Mouse (Mus musculus) embryonic facial prominence, embryonic 10.5 days (tissue): ENCODE data around the gene Rrp1b. TPM values are rescaled to one million over a fixed set of nuclear protein-coding genes. Genes with fewer than 3 reads are reported as not detected.
A peak's percentile ranks its signal among the peaks of the same experiment; 100 is the strongest.
"Not testable (repeated sequence)": the region's sequence is repeated elsewhere in the genome, so short reads cannot be mapped to it uniquely, and the experiment has no call there.

ENCODE experiments used
- DNase-seq: peaks from one replicate; pipeline ENCODE4 v3.0.0-alpha.2; 2017; ENCODE audit warnings: low spot score
- H3K27ac ChIP-seq: fragments of 300-500 bp; sonication (generic); replicated peaks from 2 replicates; pipeline ENCODE4 v1.5.1; 2016; ENCODE audit warnings: mild to moderate bottlenecking
- H3K27me3 ChIP-seq: fragments of 300-500 bp; sonication (generic); replicated peaks from 2 replicates; pipeline ENCODE4 v1.6.1; 2016; ENCODE audit warnings: low read depth, mild to moderate bottlenecking; ENCODE audit not compliant: poor library complexity, severe bottlenecking
- H3K36me3 ChIP-seq: fragments of 300-500 bp; sonication (generic); replicated peaks from 2 replicates; pipeline ENCODE4 v1.6.1; 2016; ENCODE audit warnings: mild to moderate bottlenecking, moderate library complexity
- H3K4me1 ChIP-seq: fragments of 300-500 bp; sonication (generic); 2 replicates; pipeline ENCODE4 v1.6.1; 2016
- H3K4me3 ChIP-seq: fragments of 300-500 bp; sonication (generic); 2 replicates; pipeline ENCODE4 v1.5.1; 2016; ENCODE audit warnings: mild to moderate bottlenecking, moderate library complexity
- H3K9me3 ChIP-seq: fragments of 300-500 bp; sonication (generic); 2 replicates; pipeline ENCODE4 v1.6.1; 2016; ENCODE audit warnings: mild to moderate bottlenecking
- WGBS: fragments of 180-500 bp; shearing (Covaris S2); methylation state at CpG from one replicate; pipeline ENCODE4 v1.1.7; 2016; 5-methylcytosine and 5-hydroxymethylcytosine counted together
- polyA plus RNA-seq: library from polyadenylated mRNA; unstranded; fragments of >200 nt; fragmentation: Nextera tagmentation; extraction: Ambion mirVana; gene quantifications from 2 replicates; pipeline ENCODE4 v1.2.1, GENCODE M21; 2016

Rrp1b gene
- polyA plus RNA-seq, 1 experiment from 2014 or later = 109 TPM

GRCm38 (mm10) chr17:32099574-32099942 is 63.7 kb downstream of the Rrp1b start:
- H3K27me3 ChIP-seq = peaks cover 57% of the 10 kb centered on the region
- H3K4me1 ChIP-seq = peaks cover 13% of the 10 kb centered on the region
- H3K27ac ChIP-seq = peak overlapping the region; percentile 57
- peak overlapping the region; percentile 56 for H3K4me3 ChIP-seq
- no peaks in the 10 kb centered on the region for H3K36me3 ChIP-seq
- no peak for DNase-seq
- H3K9me3 ChIP-seq = no peaks in the 10 kb centered on the region
- WGBS = 30% methylated on average over 8 of the region's 8 CpGs

GRCm38 (mm10) chr17:32099943-32100586 is 64.2 kb downstream of the Rrp1b start:
- Histone ChIP-seq H3K27ac (peak overlapping the region; percentile 57), H3K4me3 (peak overlapping the region; percentile 56), H3K9me3 (no peaks in the 10 kb centered on the region), H3K4me1 (peaks cover 13% of the 10 kb centered on the region), H3K27me3 (peaks cover 57% of the 10 kb centered on the region), H3K36me3 (no peaks in the 10 kb centered on the region)
- peak; percentile 86 for DNase-seq
- 1% methylated on average over 44 of the region's 44 CpGs for WGBS

- Histone ChIP-seq H3K9me3 (no peaks in the 10 kb centered on the region), H3K27ac (no peak overlapping the region), H3K4me3 (no peak overlapping the region), H3K36me3 (no peaks in the 10 kb centered on the region), H3K4me1 (peaks cover 17% of the 10 kb centered on the region), H3K27me3 (peaks cover 57% of the 10 kb centered on the region)
- WGBS = 18% methylated on average over 4 of the region's 4 CpGs
- DNase-seq = no peak
These were observed 67.2 kb downstream of the Rrp1b start for GRCm38 (mm10) chr17:32103054-32103453.

- H3K4me1 ChIP-seq = peaks cover 28% of the 10 kb centered on the region
- DNase-seq = no peak
- WGBS = 78% methylated on average over 2 of the region's 2 CpGs
- no peak overlapping the region for H3K4me3 ChIP-seq
- no peaks in the 10 kb centered on the region for H3K36me3 ChIP-seq
- H3K27me3 ChIP-seq = peaks cover 30% of the 10 kb centered on the region
- no peaks in the 10 kb centered on the region for H3K9me3 ChIP-seq
- H3K27ac ChIP-seq = no peak overlapping the region
These were observed 70.5 kb downstream of the Rrp1b start for GRCm38 (mm10) chr17:32106358-32106757.

- WGBS = 68% methylated on average over 5 of the region's 5 CpGs
- Histone ChIP-seq H3K27me3 (peaks cover 24% of the 10 kb centered on the region), H3K9me3 (no peaks in the 10 kb centered on the region), H3K4me3 (no peak overlapping the region), H3K4me1 (peaks cover 29% of the 10 kb centered on the region), H3K36me3 (no peaks in the 10 kb centered on the region), H3K27ac (no peak overlapping the region)
- DNase-seq = no peak
These were observed 72.0 kb downstream of the Rrp1b start for GRCm38 (mm10) chr17:32107877-32108276.

GRCm38 (mm10) chr17:32108320-32109011 is 72.6 kb downstream of the Rrp1b start:
- not testable (repeated sequence) for H3K9me3 ChIP-seq, DNase-seq, H3K4me3 ChIP-seq, H3K36me3 ChIP-seq, H3K27ac ChIP-seq
- Histone ChIP-seq H3K4me1 (peaks cover 35% of the 10 kb centered on the region), H3K27me3 (peaks cover 26% of the 10 kb centered on the region)
- 88% methylated on average over 5 of the region's 5 CpGs for WGBS

- Histone ChIP-seq H3K36me3 (no peaks in the 10 kb centered on the region), H3K4me3 (no peak overlapping the region)
These were observed 73.5 kb downstream of the Rrp1b start for GRCm38 (mm10) chr17:32109201-32109940.

GRCm38 (mm10) chr17:32110424-32110823 is 74.5 kb downstream of the Rrp1b start:
- H3K36me3 ChIP-seq = no peaks in the 10 kb centered on the region
- peaks cover 43% of the 10 kb centered on the region for H3K27me3 ChIP-seq
- H3K4me3 ChIP-seq = no peak overlapping the region
- no peaks in the 10 kb centered on the region for H3K9me3 ChIP-seq
- no peak overlapping the region for H3K27ac ChIP-seq
- DNase-seq = no peak
- peaks cover 52% of the 10 kb centered on the region for H3K4me1 ChIP-seq
- 66% methylated on average over 2 of the region's 2 CpGs for WGBS

More at GRCm38 (mm10) chr17:32109201-32109940, 73.5 kb downstream of the Rrp1b start:
- no peaks in the 10 kb centered on the region for H3K9me3 ChIP-seq
- H3K27me3 ChIP-seq = peaks cover 35% of the 10 kb centered on the region
- WGBS = 75% methylated on average over 6 of the region's 6 CpGs
- no peak overlapping the region for H3K27ac ChIP-seq
- no peak for DNase-seq
- H3K4me1 ChIP-seq = peaks cover 44% of the 10 kb centered on the region

GRCm38 (mm10) chr17:32110980-32111780 is 75.3 kb downstream of the Rrp1b start:
- H3K27ac ChIP-seq = no peak overlapping the region
- no peaks in the 10 kb centered on the region for H3K36me3 ChIP-seq
- no peak for DNase-seq
- peaks cover 46% of the 10 kb centered on the region for H3K27me3 ChIP-seq
- no peak overlapping the region for H3K4me3 ChIP-seq
- H3K4me1 ChIP-seq = peaks cover 53% of the 10 kb centered on the region
- no peaks in the 10 kb centered on the region for H3K9me3 ChIP-seq
- 80% methylated on average over 10 of the region's 10 CpGs for WGBS

Other genes starting within 250 kb of the Rrp1b start
- gene Sik1, start 180.3 kb upstream of the Rrp1b start, polyA plus RNA-seq = 12.7 and 15.5 TPM in 2 replicates
- 0.44 and 0.54 TPM in 2 replicates for gene Hsf2bp, start 249 bp downstream of the Rrp1b start, polyA plus RNA-seq
- gene Notch3, start 130.8 kb downstream of the Rrp1b start, polyA plus RNA-seq = 23.7 and 24.5 TPM in 2 replicates
- gene Ephx3, start 153.4 kb downstream of the Rrp1b start, polyA plus RNA-seq = 0.12 TPM in 1 of 2 replicates, not detected in the other
- gene Brd4, start 248.6 kb downstream of the Rrp1b start, polyA plus RNA-seq = 116 and 122 TPM in 2 replicates